Mouse (Mus musculus) adrenal gland, postnatal 10 days (tissue): ENCODE measurements around the gene Ggn. TPM values are rescaled to one million over a fixed set of nuclear protein-coding genes. Genes with fewer than 3 reads are reported as not detected.
"Not testable (repeated sequence)": the region's sequence is repeated elsewhere in the genome, so short reads cannot be mapped to it uniquely, and the experiment has no call there.

Source experiments
- DNase-seq: peaks from one replicate; pipeline ENCODE4 v3.0.0; 2021; ENCODE audit warnings: mixed read lengths
- long read RNA-seq, 2 experiments: library from polyadenylated mRNA; stranded (forward); transcript quantifications; one replicate each; pipeline ENCODE4 v2.0.0; 2021
- total RNA-seq, 2 experiments: library from RNA; stranded (reverse); gene quantifications; 2 replicates each; pipeline ENCODE4 v1.2.3; 2021

Ggn gene
- 1 to 10 TPM in 1 of 2 experiments, under 1 TPM in 1; 0.69 to 1.3 TPM for total RNA-seq
- long read RNA-seq, experiment 1: 0 reads
- long read RNA-seq, experiment 2: 0 reads

DNA sequence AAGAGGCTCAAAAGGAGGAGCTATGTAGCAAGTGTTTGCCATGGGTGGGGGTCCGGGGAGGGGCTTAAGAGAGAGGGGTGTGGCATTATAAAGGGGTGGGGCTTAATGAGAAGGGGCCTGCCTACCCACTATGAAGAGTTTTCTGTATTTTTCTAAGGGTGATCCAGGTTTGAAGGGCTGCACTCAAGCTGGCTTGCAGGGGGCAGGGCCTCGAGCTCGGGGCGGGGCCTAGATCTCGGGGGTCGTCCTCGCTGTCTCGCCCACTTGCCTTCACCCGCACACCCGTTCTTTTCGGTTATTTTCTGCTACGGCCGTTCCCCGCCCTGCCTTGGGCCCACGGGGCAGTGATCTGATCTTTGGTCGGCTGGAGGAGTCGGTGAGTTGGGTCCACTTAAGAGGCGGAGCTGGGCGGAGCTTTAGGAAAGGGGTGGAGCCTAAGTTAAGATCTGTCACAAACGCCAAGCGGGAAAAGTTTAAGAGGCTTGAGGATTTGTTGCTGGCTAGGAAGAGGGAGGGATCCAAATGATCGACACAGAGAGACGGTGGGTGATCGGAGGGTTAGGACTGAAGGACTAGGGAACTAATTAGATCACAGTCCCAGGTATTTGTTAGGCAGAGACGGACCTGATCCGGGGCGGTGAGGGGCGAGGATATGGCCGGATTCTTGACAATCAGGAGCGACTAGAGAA, at the start of gene Ggn, which contains the start of gene Spred3:
Gene Ggn (plus strand): TSS at position 145 of the 689 bp plus-strand sequence.
Gene Spred3 (minus strand): TSS at position 346 of the 689 bp plus-strand sequence.
- peak; percentile 87 for DNase-seq

DNA sequence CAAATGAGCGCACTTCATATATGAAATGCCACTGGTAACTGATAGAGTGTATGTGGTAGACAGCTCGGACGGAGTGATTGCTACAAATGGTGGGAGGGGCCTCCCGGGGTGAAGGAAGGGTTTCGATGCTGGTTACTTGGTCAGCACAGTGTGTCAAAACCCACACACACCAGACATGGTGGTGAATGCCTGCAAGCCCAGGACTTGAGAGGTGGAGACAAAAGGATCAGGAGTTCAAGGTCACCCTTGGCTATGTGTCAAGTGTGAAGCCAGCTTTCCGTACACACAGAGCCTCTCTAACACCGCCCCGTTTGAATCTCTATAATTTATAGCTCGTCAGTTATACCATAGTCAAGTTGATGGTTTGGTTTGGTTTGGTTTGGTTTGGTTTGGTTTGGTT, 47.2 kb upstream of the Ggn start:
- DNase-seq: no peak

DNA sequence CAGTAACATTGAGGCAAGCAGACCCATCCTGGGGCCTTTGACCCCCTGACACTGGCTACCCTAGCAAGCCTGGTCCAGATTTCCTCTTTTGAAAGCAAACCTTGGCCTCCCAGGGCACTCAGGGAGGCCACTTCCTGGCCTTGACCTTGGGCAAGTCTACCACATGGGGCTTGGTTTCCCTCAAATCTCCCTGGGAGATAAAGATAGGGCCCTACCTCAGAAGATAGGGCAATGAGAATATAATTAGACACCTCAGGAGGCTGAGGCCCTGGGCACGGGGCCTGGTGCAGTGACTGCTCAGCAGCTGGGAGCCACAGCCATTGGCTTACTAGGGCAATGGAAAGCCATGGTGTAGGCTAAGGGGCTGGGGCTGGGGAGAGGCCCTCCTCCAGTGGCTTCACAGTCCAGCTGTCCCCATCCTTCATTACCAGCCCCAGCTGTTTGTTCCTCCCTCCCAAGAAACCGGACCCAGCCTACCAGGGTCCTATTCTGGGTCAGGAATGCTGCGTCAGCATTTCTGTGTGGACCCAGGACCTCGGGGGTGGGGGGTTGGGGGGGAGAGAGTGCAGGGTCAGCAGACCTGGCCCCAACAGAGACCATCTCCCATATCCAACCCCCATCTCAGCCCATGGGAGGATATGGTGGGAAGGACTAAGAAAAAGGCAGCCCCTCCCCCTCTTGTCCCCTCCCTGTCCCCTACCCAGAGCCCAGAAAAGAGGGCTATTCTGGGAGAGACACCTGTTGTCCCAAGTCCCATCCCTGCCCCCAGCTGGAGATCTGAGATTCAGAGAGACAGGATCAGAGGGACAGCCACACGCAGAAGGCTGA, 46.3 kb upstream of the Ggn start:
- no peak for DNase-seq

DNA sequence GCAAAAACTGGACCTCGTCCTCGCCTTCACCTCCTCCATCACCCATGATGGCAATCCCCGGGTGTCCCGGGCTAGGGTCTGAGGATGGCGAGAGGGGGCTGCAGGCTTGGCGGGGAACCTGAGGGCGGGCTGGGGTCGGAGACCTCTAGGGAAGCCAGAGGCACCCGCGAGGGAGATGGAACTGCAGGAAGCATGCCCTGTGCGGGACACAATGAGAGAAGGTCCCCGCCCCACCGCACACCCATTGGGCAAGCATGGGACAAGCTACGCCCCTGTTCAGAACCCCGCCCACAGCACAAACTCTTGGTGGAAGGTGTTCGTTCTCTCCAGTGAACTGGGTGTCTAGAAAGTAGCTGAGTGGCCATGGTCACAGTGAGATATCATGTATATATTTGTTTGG, 45.0 kb upstream of the Ggn start, which contains the start of gene Ryr1:
Gene Ryr1 (minus strand): TSS at position 210 of the 400 bp plus-strand sequence.
- DNase-seq: peak; percentile 76

DNA sequence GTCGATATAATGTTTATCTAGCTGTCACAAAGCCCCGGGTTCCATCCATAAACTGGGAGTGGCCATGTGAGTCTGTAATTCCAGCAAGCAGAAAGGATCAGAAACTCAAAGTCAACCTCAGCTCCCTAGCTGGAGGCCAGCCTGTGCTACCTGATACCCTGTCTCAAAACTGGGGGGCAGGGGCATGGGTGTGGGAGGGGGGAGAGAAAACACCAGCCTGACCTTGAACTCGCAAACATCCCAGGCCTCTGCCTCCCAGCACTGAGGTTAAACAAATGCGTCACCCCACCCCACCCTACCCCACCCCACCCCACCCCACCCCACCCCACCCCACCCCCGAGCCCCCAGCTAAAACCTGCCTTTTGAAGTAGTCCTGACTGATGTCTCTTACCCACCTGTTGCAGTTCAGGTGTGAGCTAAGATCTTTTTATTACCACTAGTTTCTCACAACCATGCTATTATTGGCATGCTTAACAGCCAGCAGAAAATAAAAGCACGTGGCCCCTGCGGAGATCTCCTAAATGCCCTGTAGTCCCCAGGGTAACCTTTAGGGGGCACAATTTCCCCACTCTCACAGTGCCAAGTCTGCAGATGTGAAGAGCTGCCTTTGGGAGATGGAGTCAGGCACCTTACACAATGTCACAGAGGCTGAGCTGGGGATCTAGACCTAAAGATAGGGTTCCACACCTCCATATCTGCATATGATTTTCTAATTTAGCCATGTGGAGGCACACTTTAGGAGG, 43.7 kb upstream of the Ggn start:
- DNase-seq: peak; percentile 75

DNA sequence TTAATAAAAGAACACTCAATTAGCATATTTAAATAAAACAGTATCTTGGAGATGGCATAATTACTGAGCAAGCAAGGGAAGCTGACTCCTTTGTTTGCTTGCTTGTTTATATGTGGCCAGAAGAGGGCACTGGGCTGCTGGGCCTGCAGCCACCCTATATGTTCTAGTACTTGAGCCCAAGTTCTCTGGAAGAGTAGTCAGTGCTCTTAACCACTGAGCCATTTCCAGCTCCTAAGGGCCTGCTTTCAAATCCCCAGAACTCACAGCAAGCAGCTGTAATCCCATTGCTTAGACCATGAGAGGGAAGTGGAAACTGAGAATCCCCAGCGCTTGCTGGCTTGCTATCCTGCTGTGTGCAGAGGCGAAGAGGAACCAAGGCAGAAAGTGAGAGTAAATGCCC, 41.3 kb upstream of the Ggn start:
- DNase-seq: peak; percentile 17

DNA sequence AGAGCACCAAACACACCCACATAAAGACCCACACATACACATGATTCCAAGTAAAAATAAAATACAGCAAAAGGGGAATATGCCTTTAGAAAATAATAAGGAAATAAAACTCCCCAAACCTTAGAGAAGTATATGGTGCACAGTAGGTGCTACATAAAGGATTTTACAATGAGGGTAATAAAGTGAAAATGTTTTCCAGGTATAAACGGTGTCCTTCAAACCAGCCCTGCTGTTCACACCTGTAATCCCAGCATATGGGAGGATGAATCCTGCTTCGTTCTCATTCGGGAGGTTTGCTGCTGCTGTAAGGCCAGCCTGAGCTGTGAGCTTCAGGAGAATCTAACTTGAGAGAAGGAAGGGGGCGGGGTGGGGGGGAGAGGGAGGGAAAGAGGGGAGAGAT, 35.8 kb upstream of the Ggn start:
- DNase-seq: no peak

DNA sequence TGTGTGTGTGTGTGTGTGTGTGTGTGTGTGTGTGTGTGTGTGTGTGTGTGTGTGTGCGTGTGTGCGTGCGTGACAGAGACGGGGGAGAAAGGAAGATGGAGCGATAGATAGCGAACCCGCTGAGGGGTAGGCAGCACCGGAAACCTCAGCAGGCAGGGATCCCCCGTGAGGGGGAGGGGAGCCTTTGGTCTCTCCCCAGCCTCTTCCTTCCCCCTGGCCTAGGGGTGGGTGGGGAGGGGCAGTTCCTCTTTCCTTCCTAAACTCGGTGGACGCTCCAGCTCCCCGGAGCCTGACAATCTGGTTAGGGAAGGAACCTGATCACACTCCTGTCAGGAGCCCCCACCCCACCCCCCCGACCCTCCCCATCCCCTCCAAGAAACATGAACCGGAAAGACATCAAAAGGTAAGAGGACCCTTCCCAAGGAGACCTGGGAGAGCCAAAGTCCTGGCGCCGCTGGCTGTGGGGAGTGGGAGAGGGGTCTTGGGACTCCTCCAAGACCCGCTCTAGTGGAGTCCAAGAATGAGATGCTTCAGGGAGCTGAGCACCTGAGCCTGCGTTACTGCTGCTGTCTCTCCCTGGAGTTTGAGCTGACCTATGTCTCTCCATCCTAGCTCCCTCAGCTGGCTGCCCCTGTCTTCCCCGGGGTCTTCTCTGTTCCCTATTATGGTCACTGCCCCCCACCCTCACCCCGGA, 35.2 kb upstream of the Ggn start, which contains the start of gene Rasgrp4:
Gene Rasgrp4 (plus strand): TSS at position 159 of the 694 bp plus-strand sequence.
- peak; percentile 40 for DNase-seq

DNA sequence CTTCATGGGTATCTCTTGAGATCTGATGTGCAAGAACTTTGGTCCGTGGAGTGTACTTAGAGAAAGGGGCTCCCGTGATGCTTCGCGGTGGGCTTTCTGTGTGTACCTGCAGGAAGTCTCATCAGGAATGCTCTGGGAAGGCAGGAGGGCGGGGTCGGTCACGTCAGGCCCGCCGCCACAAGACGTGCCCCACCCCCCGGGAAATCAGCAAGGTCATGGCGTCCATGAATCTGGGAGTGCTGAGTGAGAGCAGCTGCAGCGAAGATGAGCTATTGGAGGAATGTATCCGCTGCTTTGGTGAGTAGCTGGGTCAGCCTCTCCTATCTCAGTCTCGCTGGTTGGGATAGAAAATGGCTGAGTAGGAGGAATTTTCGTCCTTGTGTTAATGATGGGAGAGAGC, 32.6 kb upstream of the Ggn start:
- DNase-seq: peak; percentile 34

DNA sequence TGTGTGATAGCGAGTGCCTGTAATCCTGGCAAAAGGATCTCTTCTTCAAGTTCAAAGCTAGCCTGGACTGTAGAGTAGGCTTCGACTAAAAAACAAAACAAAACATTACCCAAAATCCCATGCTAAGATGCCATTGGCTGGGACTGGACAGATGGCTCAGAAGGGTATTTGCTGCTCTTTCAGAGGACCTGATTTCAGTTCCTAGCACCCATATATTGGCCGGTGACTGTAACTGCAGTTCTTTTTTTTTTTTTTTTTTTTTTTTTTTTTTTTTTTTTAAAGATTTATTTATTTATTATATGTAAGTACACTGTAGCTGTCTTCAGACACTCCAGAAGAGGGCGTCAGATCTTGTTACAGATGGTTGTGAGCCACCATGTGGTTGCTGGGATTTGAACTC, 30.8 kb upstream of the Ggn start:
- DNase-seq: not testable (repeated sequence)

DNA sequence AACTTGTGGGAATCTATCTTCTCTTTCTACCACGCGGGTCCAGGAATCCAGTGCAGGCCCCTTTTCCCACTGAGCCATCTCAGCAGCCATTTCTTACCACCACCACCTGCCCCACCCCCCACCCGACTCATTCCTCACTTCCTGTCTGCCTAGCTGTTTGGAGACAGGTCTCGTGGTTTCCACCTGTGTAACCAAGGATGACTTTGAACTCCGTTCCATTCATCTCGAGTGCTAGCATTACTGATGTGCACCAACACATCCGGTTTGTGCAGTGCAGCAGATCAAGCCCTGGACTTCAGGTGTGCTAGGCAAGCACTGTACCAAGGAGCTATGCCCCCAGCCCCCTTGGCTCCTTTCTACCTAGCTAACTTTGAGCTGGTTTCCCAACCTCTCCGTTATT, 28.6 kb upstream of the Ggn start:
- no peak for DNase-seq

DNA sequence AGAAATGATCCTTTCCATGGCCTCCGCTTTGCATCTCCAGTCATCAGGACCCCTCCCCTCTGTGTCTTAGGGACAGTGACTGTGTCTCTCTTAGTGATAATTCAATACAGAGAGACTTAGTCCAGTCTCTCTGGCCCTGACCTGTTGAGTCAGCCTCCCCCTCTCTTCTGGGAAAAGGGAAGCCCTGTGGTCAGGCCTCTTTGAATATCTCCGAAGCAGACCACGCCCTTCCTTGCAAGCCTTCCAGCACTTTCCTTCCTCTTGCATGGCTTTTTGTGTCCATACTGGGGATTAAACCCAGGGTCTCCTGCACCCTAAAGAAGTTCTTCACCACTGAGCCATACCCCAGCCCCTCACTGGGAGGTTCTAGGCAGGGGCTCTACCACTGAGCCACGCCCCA, 26.0 kb upstream of the Ggn start:
- no peak for DNase-seq

DNA sequence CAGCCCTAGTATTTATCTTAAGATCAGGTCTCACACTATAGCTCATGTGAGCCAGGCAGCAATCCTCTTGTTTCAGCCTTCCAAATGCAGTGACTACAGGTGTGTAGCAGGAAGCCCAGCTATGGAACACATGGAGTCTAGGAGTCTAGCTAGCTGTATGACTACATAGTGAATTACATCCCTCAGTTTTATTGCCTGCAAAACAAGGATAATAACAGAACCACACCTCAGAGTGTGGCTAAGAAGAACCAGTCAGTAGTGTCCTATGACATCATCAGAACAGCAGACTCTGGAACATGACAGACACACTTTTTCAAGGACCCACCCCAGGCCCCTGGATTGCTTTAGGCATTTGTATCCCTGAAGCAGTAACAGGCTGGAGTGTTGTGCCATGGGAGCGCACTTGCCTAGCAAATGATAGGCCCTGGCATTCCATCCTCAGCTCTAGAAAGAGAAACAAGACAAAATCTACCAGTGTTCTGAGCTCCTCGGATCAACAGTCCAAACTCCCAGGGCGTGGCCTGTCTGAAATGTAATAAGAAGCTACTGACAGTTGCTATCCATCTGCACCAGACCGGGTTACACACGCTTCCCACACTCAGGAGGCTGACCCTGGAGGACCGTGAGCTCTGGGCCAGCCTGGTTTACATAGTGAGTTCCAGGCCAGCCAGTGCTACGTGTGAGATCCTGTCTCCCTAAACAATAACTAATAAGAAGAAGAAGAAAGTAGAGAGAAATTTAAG, 23.2 kb upstream of the Ggn start:
- no peak for DNase-seq

DNA sequence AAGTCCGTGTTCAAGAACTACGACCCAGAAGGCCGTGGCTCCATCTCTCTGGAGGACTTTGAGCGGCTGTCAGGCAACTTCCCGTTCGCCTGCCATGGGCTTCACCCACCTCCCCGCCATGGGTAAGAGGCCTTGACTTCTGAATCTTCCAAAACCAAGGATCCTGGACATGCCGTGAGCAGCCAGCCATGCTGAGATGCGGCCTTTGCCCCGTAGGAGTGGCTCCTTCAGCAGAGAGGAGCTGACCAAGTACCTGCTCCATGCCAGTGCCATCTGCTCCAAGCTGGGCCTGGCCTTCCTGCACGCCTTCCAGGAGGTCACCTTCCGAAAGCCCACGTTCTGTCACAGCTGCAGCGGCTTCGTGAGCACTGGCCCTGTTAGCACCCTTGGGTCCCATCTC, 21.2 kb upstream of the Ggn start:
- no peak for DNase-seq

DNA sequence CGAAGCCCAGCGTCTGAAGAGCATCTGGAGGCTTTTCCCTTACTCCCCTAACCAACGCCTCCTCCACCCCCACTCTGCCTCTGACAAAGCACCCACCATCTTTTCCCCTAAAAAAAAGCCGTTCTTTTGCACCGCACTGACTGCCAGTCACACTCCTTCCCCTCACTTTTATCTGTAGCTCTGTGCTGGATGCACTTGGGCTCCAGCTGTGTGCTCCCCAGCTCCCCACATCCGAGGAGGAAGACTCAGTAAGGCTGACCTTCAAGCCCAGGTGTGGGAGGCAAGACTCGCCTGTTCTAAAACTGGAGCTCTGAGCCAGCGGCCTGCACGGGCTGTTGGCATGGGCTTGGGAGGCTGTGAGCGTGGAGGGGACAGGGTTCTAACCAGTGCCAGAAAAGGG, 18.5 kb upstream of the Ggn start:
- DNase-seq: no peak

DNA sequence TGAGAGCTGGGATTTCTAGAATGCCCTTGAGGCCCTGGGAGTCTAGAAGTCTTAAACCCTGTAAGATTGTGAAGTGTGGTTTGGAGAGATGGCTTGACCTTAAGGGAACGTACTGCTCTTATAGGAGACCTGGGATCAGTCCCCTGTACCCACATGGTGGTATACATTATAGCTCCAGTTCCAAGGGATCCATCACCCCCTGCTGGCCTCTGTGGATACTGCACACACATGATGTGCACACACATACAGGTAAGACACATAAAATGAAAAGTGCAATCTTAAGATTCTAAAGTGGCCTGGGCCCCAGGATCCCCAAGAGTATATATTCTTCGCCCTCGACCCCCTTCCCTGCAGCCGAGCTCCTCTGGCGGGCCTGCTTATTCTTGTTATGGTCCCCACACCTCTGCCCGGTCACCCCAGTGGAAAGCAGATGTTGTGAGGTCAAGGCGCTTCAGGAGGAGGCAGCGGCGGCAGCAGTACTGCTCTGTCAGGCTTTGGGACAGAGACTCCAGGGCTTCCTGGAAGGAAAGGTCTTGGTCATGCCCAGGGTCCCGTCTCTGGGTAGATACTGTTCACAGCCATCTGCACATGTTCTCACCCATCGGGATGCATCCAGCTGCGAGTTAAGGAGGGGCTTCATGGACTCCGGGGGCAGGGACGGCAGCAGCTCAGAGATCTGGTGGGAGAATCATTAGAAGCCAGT, 15.8 kb upstream of the Ggn start:
- no peak for DNase-seq

DNA sequence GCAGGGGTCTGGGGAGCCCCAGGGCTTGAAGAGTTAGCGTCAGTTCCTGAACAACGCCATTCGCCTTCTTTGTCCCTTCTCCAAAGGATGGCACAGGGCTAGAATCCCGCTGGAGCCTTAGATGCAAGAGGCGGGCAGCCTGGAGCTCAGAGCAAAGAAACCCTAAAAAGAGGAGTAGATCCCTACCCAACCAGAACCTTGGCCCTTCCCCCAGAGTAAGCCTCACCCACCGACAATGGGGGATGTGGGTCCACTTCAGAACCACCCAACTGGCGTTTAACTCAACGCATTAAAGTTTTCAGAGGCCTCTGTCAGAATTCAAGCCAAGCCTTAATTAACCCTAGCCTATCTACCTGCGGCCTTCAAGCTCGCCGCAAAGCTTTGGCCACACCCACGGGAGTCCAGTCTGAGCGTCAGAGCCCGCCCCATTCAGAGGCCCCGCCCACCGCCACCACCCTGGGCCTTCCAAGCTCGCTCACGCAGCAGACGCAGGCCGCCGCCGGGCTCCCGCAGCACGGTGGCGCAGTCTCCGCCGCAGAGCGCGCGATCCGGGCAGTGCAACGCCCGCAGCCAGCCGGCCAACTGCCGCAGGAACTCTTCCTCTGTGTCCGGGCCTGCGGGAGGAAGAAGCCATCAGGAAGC, 14.7 kb upstream of the Ggn start:
- DNase-seq: peak; percentile 94

DNA sequence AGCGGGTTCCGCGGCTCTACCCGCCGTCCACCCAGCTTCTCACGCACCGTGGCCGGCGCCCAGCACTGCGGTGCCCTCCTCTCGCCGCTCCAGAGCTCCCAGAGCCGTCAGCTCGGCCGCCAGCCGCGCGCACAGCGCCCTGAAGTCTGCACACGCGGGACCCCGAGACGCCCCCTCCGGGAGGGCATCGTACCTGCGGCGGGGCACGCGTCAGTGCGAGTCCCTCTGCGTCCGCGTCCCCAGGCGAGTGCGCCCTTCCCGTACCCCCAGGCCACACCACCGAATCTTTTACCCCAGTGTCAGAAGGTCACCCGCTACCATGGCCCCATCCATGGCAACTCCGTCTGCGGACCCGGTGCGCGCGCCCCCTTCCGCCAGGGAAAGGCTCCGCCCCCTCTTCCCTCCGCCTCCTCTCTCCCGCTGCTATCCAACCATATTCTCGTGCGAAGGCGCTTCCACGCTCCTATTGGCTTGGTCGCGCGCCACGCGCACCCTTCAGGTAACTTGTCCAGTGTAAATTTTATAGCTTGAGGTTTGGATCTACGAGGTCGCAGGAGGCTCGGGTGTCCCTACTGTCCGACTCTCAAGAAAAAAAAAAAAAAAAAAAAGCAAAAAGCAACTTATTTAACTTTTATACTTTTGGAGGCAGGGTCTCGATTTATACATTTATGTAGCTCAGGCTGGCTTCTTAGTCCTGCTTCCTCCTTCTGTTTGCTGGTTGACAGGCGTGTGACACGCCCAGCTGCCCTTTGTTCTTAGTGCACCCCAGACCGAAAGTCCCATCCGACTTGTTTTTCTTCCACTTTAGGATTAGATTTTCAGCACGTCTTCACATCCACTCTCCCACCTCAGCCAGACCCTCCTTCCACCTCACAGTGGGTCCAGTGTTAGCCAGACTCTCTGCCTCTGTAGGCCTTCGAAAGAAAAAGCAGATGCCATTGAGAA, 13.9 kb upstream of the Ggn start, which contains the start of gene Fam98c:
Gene Fam98c (minus strand): TSS at position 397 of the 945 bp plus-strand sequence.
- peak; percentile 89 for DNase-seq

DNA sequence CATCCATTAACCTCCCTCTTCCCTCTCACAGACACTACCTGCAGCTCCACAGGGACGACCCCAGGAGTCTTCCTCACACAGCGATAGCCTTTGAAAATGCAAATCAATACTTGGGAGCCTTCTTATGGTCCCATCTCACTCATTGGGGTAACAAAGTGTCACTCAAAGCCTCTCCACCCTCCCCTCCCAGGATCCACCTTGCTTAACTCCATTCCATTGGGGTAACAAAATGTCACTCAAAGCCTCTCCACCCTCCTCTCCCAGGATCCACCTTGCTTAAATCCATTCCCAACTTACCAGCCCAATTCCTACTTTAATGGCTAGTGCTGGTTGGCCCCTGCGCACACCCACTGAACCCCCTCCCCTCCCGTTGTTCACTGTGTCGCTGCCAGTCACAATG, 11.7 kb upstream of the Ggn start:
- no peak for DNase-seq
